Mouse (Mus musculus): ENCODE results near the gene Hectd1.

DNA sequence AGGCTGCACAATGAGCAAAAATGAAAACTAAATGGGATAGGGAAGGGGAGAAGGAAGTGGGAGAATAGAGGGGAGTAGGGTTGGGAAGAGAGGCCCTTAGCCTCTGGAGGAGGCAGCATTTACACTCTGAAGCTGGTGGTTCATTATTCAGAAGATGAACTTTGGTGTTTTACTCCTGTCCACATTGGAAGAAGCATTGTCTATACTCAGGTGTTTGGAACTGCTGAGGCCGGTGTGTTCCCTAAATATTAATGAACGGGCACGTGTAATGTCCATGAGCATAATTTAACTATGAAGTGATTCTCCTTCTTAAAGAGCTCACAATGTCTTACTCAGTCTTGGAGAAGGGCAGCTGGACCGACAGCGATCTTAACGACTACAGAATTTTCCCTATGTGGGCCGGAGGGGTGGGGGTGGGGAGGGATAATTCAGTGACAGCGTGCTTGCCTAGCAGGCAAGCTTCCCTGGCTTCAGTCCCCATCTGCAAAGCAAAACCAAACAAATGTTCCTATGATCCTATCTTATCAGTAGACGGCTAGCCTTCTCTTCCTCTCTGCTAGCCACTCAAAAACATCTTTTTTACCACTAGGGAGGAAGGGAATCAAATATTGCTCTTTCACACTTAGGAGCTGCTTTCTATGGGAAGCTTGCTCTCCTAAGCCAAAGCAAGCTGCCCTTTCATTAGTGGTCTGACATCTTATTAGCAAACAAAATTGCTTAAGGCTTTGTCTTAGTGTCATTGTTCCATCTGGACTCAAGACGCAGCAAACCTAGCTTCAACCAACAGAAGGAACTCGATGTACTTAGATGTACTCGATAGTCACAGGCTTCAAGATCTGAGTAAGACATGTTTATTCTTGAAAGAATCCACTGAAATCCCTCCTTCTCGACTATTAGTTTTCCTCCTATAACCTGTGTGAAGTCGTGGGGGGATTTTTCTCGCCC, 14.5 kb upstream of the Hectd1 start:
- TF ChIP-seq TAL1 (IDR thresholded peaks at IDR 0.05; ENCODE audit: low read length) = no peak
- 0 out of 2 replicates have a peak, but pooled peaks have one; percentile 36 for TF ChIP-seq GATA1 (IDR thresholded peaks at IDR 0.05; ENCODE audit: low read length)

Measured in erythroblast, embryonic 14.5 days (primary cell).